Mouse (Mus musculus) C2C12 (cell line): ENCODE results near the gene Emb.

Experiments
- CTCF ChIP-seq: IDR thresholded peaks from one replicate; pipeline ENCODE4 v1.5.1; 2011; ENCODE audit not compliant: control insufficient read depth, insufficient read depth, insufficient read length
- FOSL1 ChIP-seq: IDR thresholded peaks from one replicate; pipeline ENCODE4 v1.8.0; 2011; ENCODE audit warnings: mild to moderate bottlenecking, low read length; ENCODE audit not compliant: poor library complexity, insufficient read depth, severe bottlenecking

GRCm38 (mm10) chr13:117197666-117198065, 10.7 kb upstream of the Emb start:
- no peak for TF ChIP-seq CTCF
- TF ChIP-seq FOSL1: no peak
